Mouse (Mus musculus): ENCODE results near the gene Gm49368.

- TF ChIP-seq CTCF (IDR thresholded peaks at IDR 0.05; ENCODE audit: control insufficient read depth, insufficient read depth, low read length) (no peak), POLR2A (IDR thresholded peaks at IDR 0.05; ENCODE audit: borderline replicate concordance, control insufficient read depth, low read depth, low read length) (no peak)
Observed at GRCm38 (mm10) chr7:128112131-128112530, 49.6 kb downstream of the Gm49368 start.
